ENCODE assay signal across 9 mouse cellular contexts in the genomic region with DNA sequence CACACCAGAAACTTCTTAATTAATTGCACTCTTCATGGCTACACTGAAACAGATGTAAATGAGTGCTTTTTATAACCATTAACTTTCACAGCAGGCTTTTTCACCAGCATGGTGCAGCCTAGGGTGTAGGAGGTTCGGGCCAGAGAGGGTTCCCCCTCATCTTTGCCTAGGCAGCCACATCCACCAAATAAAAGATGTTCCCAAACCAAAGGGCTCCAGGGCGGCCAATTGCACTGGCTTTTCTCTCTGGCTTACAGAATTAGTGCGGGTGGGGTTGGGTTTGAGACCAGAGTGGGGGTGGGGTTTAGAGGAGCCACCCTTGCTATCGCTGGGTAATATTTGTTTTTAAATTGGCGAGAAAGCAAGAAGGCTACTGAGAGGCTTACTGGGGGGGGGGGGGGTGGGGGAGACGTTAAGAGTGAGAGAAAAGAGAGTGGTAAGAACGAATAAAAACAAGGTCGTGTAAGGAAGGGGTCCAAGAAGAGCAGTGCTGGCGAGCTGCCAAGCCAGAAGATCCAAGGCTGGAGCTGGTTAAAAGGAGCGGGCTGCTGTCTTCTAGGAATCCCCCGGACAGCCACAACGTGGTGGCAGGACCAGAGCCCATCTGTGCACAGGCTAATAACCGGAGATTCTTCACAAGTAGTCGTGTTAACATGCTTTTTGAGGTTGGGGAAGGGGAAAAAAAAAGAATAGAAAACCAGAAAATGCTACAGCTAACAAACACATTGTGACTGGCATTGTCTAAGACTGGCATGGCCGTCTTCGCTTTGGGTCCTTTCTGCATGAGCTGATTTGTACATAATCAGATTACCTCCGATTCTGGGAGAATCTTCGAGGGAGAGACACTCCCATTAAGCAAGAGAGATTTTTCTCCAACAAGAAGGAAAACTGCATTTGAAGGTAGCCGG.
DNase-seq lines count a peak whose midpoint lies in the region; ATAC-seq and TF ChIP-seq lines count a peak whose summit lies in the region.
"Had no signal": no experiment of that assay in that cellular context is flagged by ENCODE, and none has a peak within 500 bp of the region (broad histone marks: within the 10 kb centered on the region; RNA-seq: fewer than 3 reads in every experiment).

No protein-coding gene starts in this region.

- H3K4me1 ChIP-seq in lung, postnatal 0 days (ENCODE audit: insufficient read depth, low read depth, low read length), result no peaks in the 10 kb centered on the region
- peaks cover 6% of the 10 kb centered on the region for H3K4me1 ChIP-seq in intestine, embryonic 16.5 days (ENCODE audit: control insufficient read depth, insufficient read depth, low read length)
- peaks cover 7% of the 10 kb centered on the region; the same call in 1 of the 2 replicates for H3K4me1 ChIP-seq in stomach, embryonic 14.5 days (ENCODE audit: control insufficient read depth, insufficient read depth, low read length)
- H3K4me1 ChIP-seq: limb, embryonic 15.5 days had no signal

- ATAC-seq in lung, postnatal 0 days, result no peak
- 0 out of 2 replicates have a peak, but pooled peaks have one; percentile 55 for ATAC-seq in intestine, embryonic 16.5 days
- ATAC-seq in stomach, embryonic 14.5 days (ENCODE audit: insufficient number of reproducible peaks, insufficient read depth, low FRiP score, low read depth), result peak; percentile 42; the same call in 1 of the 2 replicates

- H3K4me2 ChIP-seq in lung, postnatal 0 days (replicated peaks; ENCODE audit: low read depth, low read length), result 0 out of 2 replicates have a peak overlapping the region, but pooled peaks have one; percentile 6
- peak overlapping the region; percentile 30 for H3K4me2 ChIP-seq in intestine, embryonic 16.5 days (ENCODE audit: low read depth, low read length)
- peak overlapping the region; percentile 35 for H3K4me2 ChIP-seq in stomach, embryonic 14.5 days (replicated peaks; ENCODE audit: low read depth, low read length)
- H3K4me2 ChIP-seq: limb, embryonic 15.5 days had no signal

- no peak for TF ChIP-seq CTCF in lung, postnatal 0 days (IDR thresholded peaks at IDR 0.05)

- no peak overlapping the region for H3K9ac ChIP-seq in lung, postnatal 0 days (replicated peaks; ENCODE audit: low read depth)
- H3K9ac ChIP-seq in intestine, embryonic 16.5 days (ENCODE audit: low read depth, low read length), result no peak overlapping the region
- H3K9ac ChIP-seq in stomach, embryonic 14.5 days (replicated peaks; ENCODE audit: low read depth, low read length), result no peak overlapping the region
- H3K9ac ChIP-seq: limb, embryonic 15.5 days had no signal

- no peak for TF ChIP-seq EP300 in lung, postnatal 0 days (IDR thresholded peaks at IDR 0.05)

- H3K4me3 ChIP-seq in lung, postnatal 0 days (ENCODE audit: low read depth, low read length), result no peak overlapping the region
- no peak overlapping the region for H3K4me3 ChIP-seq in intestine, embryonic 16.5 days (ENCODE audit: low read length)
- no peak overlapping the region for H3K4me3 ChIP-seq in stomach, embryonic 14.5 days (ENCODE audit: low read depth, low read length)
- H3K4me3 ChIP-seq: limb, embryonic 15.5 days had no signal

- no peaks in the 10 kb centered on the region for H3K27me3 ChIP-seq in lung, postnatal 0 days (replicated peaks; ENCODE audit: insufficient read depth, low read length)
- H3K27me3 ChIP-seq in intestine, embryonic 16.5 days (replicated peaks; ENCODE audit: control insufficient read depth, insufficient read depth, low read length), result no peaks in the 10 kb centered on the region
- no peaks in the 10 kb centered on the region for H3K27me3 ChIP-seq in stomach, embryonic 14.5 days (ENCODE audit: control insufficient read depth, insufficient read depth, low read length)
- H3K27me3 ChIP-seq: limb, embryonic 15.5 days had no signal

- no peaks in the 10 kb centered on the region for H3K36me3 ChIP-seq in lung, postnatal 0 days (ENCODE audit: insufficient read depth, low read length)
- no peaks in the 10 kb centered on the region for H3K36me3 ChIP-seq in intestine, embryonic 16.5 days (ENCODE audit: control insufficient read depth, insufficient read depth, low read length)
- H3K36me3 ChIP-seq in stomach, embryonic 14.5 days (ENCODE audit: control insufficient read depth, insufficient read depth, low read length), result no peaks in the 10 kb centered on the region
- H3K36me3 ChIP-seq: limb, embryonic 15.5 days had no signal

- no peaks in the 10 kb centered on the region for H3K9me3 ChIP-seq in lung, postnatal 0 days (ENCODE audit: low read length)
- no peaks in the 10 kb centered on the region for H3K9me3 ChIP-seq in intestine, embryonic 16.5 days (ENCODE audit: control insufficient read depth, low read length)
- no peaks in the 10 kb centered on the region for H3K9me3 ChIP-seq in stomach, embryonic 14.5 days (ENCODE audit: control insufficient read depth, low read depth, low read length)
- H3K9me3 ChIP-seq: limb, embryonic 15.5 days had no signal

- no peak overlapping the region for H3K27ac ChIP-seq in lung, postnatal 0 days (ENCODE audit: low read length)
- no peak overlapping the region for H3K27ac ChIP-seq in intestine, embryonic 16.5 days (ENCODE audit: low read length)
- no peak overlapping the region for H3K27ac ChIP-seq in stomach, embryonic 14.5 days (ENCODE audit: low read length)
- H3K27ac ChIP-seq: limb, embryonic 15.5 days had no signal

- peak; percentile 71 to 78 for DNase-seq in cerebellum, postnatal 10 days
- no peak for DNase-seq in cerebellum, adult 8-10 months
- DNase-seq in lung, postnatal 0 days (ENCODE audit: low spot score), result peak; percentile 18
- no peak for DNase-seq in lung, postnatal 10 days
- DNase-seq in urinary bladder, adult 2 months (ENCODE audit: low spot score), result no peak
- no peak for DNase-seq in ovary, adult 18-20 months (ENCODE audit: low spot score)

- WGBS in lung, postnatal 0 days, result 27% methylated on average over 18 of the region's 19 CpGs
- WGBS in intestine, embryonic 16.5 days, result 24% methylated on average over 19 of the region's 19 CpGs
- WGBS in stomach, embryonic 14.5 days, result 23% methylated on average over 19 of the region's 19 CpGs

Comparison
In these comparisons a context has a peak if more than half of its experiments do, and no peak if none do; other contexts are left out.
1. DNase-seq: peak in cerebellum, postnatal 10 days (2 of 2) and lung, postnatal 0 days (single experiment); none in cerebellum, adult 8-10 months (single experiment), lung, postnatal 10 days (single experiment), urinary bladder, adult 2 months (single experiment) and ovary, adult 18-20 months (single experiment).
2. Peak in every context shown above with its lines, with median percentiles within 50 percentile points of each other: H3K4me2 ChIP-seq.